Mouse (Mus musculus): ENCODE results near the gene Pank2. TPM values are rescaled to one million over a fixed set of nuclear protein-coding genes. Genes with fewer than 3 reads are reported as not detected.
"Not testable (repeated sequence)": the region's sequence is repeated elsewhere in the genome, so short reads cannot be mapped to it uniquely, and the experiment has no call there.

Gene Pank2
- total RNA-seq, 2 experiments from 2014 or later = 56.5 to 60.2 TPM

GRCm38 (mm10) chr2:131265056-131265455 is 2.8 kb downstream of the Pank2 start:
- DNase-seq (ENCODE audit: low spot score in 2 of 2) = no peak
- no peak for TF ChIP-seq CTCF (conservative IDR thresholded peaks at IDR 0.05)
- no peak overlapping the region for H3K4me3 ChIP-seq
- H3K27ac ChIP-seq = no peak overlapping the region

- no peak for TF ChIP-seq CTCF (conservative IDR thresholded peaks at IDR 0.05)
- no peak for DNase-seq (ENCODE audit: low spot score in 2 of 2)
- Histone ChIP-seq H3K4me3 (no peak overlapping the region), H3K27ac (peak overlapping the region; percentile 54)
Measured at GRCm38 (mm10) chr2:131275493-131275892, 13.2 kb downstream of the Pank2 start.

DNA sequence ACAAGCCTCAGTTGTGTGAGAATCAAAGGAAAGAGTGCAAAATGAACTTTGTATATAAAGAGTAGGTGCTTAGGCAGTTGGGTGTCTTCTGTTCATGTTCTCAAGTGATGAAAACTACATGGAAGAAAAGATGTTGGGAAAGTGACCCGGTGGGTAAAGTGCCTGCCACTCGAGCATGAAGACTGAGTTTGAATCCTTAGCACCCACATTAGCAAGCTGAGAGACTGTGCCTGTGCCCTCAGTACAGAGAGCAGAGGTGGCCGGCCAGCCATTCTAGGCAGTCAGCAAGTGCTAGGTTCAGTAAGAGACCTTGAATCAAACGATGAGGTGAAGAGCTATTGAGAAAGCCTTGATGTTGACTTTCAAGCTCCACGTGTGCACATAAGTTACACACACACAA is 14.4 kb downstream of the Pank2 start:
- H3K27ac ChIP-seq = no peak overlapping the region

DNA sequence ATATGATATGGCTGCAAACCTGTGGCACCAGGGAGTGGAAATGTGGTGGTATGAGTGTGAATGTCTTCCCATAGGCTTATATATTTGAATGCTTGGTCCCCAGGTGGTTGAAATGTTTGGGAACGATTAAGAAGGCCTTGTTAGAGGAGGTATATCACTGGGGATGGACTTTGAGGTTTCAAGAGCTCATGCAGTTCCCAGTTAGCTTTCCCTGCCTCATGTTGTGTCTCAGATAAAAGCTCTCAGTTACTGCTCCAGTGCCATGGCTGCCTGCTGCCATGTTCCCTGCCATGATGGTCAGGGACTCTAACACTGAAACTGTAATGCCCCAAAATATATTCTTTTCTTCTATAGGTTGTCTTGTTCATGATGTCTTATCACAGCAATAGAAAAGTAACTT is 19.3 kb downstream of the Pank2 start:
- H3K4me3 ChIP-seq = no peak overlapping the region
- DNase-seq (ENCODE audit: low spot score in 2 of 2) = no peak
- TF ChIP-seq CTCF (conservative IDR thresholded peaks at IDR 0.05) = no peak
- no peak overlapping the region for H3K27ac ChIP-seq

More for the DNA sequence above, 14.4 kb downstream of the Pank2 start:
- no peak for DNase-seq (ENCODE audit: low spot score in 2 of 2)
- no peak overlapping the region for H3K4me3 ChIP-seq
- no peak for TF ChIP-seq CTCF (conservative IDR thresholded peaks at IDR 0.05)

DNA sequence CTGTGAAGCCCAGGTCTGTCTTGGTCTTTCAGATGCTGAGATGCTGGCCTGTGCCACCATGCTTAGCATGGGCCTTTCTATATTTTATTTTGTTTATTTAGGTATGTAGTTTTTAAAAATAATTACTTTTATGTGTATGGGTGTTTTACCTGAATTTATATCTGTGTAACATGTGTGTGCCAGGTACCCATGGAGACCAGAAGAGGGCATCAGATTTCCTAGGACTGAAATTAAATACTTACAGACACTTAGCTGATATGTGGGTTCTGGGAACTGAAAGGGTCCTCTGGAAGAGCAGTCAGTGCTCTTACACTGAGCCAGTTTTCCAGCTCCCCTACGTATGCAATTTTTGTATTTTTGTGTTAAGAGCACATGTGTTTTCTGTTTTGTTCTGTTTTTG is 24.0 kb downstream of the Pank2 start:
- no peak for DNase-seq (ENCODE audit: low spot score in 2 of 2)
- Histone ChIP-seq H3K27ac (no peak overlapping the region), H3K4me3 (no peak overlapping the region)
- TF ChIP-seq CTCF (conservative IDR thresholded peaks at IDR 0.05) = peak; percentile 67

- H3K4me3 ChIP-seq = no peak overlapping the region
- TF ChIP-seq CTCF (conservative IDR thresholded peaks at IDR 0.05) = no peak
- DNase-seq (ENCODE audit: low spot score in 2 of 2) = no peak
- H3K27ac ChIP-seq = no peak overlapping the region
Measured at GRCm38 (mm10) chr2:131290669-131291068, 28.4 kb downstream of the Pank2 start.

- TF ChIP-seq CTCF (conservative IDR thresholded peaks at IDR 0.05) = no peak
- no peak overlapping the region for H3K4me3 ChIP-seq
- H3K27ac ChIP-seq = peak overlapping the region; percentile 70
- no peak for DNase-seq (ENCODE audit: low spot score in 2 of 2)
Measured at GRCm38 (mm10) chr2:131296746-131297261, 34.5 kb downstream of the Pank2 start.

DNA sequence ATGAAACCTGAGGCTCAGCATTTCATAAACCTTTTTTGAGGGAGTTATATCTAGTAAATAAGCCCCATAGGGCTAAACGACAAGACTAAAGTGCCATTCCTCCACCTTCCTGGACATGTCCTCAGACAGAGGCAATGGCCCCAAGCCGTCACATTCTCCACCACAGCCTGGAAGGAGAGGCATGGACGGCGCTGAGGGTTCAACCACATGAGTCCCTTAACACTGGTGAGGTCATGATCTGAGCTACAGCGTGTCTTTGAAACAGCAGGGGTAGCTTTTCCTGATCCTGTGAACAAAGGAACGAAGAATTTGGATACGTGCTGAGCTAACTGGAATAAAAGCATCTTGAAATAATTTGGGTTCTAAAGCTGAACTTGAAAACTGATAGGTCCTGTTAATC is 36.4 kb downstream of the Pank2 start:
- H3K27ac ChIP-seq; H3K4me3 ChIP-seq; DNase-seq (ENCODE audit: low spot score in 2 of 2): not testable (repeated sequence)

DNA sequence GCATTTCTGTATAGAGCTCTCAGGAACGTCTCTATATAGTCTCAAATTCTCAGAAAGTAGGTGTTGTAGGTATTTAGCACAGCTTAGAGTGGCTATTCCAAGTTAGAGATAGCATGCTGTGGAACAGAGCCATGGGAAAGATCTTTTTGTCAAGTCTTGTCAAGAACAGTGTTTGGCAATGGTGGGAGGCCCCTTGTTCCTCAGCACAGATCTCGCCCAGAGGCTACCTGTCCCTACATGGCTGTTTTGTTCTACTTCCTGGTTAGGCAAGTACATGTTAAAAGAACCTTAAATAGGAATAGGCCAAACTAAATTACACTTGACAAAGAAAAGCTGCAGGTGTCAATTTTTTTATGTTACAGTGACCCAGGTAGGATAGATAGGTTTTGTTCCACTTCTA is 38.2 kb downstream of the Pank2 start:
- no peak for TF ChIP-seq CTCF (conservative IDR thresholded peaks at IDR 0.05)
- peak overlapping the region; percentile 61; the same call in 1 of the 2 replicates for H3K27ac ChIP-seq
- no peak overlapping the region for H3K4me3 ChIP-seq
- DNase-seq (ENCODE audit: low spot score in 2 of 2) = no peak

DNA sequence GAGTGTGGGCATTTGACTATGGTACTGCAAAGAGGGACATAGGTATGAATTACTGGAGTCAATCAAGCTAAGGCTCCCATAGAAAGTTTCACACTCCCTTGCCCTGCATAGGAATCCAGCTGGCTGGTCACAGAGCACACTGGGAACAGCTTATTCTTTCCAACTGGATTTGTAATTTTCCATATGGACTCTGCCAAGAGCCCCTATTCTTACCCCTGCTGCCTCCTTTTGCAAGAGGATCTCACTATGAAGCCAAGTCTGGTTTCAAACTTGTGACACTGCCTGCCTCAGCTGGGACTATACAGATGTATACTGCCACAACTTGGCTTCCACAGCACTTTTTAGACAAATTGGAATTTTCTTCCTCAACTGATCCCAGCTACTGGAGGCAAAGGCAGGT is 39.3 kb downstream of the Pank2 start:
- H3K4me3 ChIP-seq = no peak overlapping the region
- DNase-seq (ENCODE audit: low spot score in 2 of 2) = no peak
- TF ChIP-seq CTCF (conservative IDR thresholded peaks at IDR 0.05) = no peak
- H3K27ac ChIP-seq = peak overlapping the region; percentile 61

- Histone ChIP-seq H3K27ac (no peak overlapping the region), H3K4me3 (no peak overlapping the region)
- no peak for DNase-seq (ENCODE audit: low spot score in 2 of 2)
- no peak for TF ChIP-seq CTCF (conservative IDR thresholded peaks at IDR 0.05)
Measured at GRCm38 (mm10) chr2:131304497-131304896, 42.2 kb downstream of the Pank2 start.

DNA sequence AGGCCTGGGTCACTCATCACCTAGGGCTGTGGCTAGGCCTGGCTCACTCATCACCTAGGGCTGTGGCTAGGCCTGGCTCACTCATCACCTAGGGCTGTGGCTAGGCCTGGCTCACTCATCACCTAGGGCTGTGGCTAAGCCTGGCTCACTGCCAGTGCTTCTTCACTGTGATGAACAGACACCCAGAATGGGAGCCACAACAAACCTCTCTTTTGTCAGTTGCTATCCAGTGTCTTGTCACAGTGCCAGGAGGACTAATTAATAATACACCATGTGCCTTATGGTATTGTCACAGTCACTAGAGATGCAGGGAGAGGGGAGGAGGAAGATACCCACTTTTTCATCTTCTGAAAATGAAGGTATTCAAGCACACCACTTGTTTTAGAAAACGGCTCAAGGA is 42.9 kb downstream of the Pank2 start:
- H3K4me3 ChIP-seq; H3K27ac ChIP-seq; DNase-seq (ENCODE audit: low spot score in 2 of 2): not testable (repeated sequence)

- no peak overlapping the region for H3K27ac ChIP-seq
- no peak for TF ChIP-seq CTCF (conservative IDR thresholded peaks at IDR 0.05)
- no peak overlapping the region for H3K4me3 ChIP-seq
- no peak for DNase-seq (ENCODE audit: low spot score in 2 of 2)
Measured at GRCm38 (mm10) chr2:131307391-131307790, 45.1 kb downstream of the Pank2 start.

DNA sequence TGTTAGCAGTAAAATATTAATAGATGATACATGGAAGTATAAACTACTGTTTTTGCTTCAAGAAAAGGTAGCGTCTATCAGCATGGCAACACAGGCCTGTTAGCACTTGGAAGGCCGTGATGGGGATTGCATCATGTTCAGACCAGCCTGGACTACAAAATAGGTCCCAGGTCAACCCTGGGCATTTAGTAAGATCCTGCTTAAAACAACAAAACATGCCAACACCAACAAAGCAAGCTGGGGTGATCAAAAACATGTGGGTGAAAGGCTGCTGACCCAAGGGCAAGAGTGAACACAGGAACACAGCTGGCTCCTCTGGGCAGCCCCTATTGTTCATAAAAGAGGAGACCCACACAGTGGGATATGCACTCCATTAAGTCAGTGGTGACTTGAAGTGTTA is 45.5 kb downstream of the Pank2 start:
- DNase-seq (ENCODE audit: low spot score in 2 of 2) = no peak

DNA sequence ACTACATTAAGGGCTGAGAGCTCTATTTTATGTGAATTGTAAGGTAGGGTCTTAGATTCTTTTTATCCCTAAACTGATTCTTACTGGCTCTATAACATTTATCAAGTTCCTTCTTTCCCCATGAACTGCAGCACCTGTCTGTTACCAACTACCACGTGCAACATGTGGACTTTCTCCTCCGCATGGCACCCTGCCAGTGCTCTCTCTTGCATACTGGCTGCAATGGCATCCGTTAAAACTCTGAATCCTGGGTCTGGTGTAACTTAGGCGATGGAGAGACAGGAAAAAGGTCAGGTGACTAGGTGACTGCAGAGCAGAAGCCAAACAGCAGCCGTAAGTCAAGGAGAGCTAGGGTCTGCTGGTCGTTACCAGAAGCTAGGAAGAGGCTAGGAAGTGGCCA is 47.0 kb downstream of the Pank2 start:
- TF ChIP-seq CTCF (conservative IDR thresholded peaks at IDR 0.05) = no peak
- no peak for DNase-seq (ENCODE audit: low spot score in 2 of 2)
- no peak overlapping the region for H3K27ac ChIP-seq

More for the DNA sequence above, 45.5 kb downstream of the Pank2 start:
- no peak overlapping the region for H3K4me3 ChIP-seq
- no peak for TF ChIP-seq CTCF (conservative IDR thresholded peaks at IDR 0.05)
- H3K27ac ChIP-seq = no peak overlapping the region

More for the DNA sequence above, 47.0 kb downstream of the Pank2 start:
- no peak overlapping the region for H3K4me3 ChIP-seq

All from layer of hippocampus, adult 2 months (tissue).